Mouse (Mus musculus) midbrain, embryonic 11.5 days (tissue): ENCODE measurements around the gene Dek. TPM values are rescaled to one million over a fixed set of nuclear protein-coding genes. Genes with fewer than 3 reads are reported as not detected.

Experiments
- ATAC-seq: fragments of 200-750 bp; cut with Nextera tagmentation; 2 replicates; pipeline ENCODE4 v1.8.0; 2017; ENCODE audit warnings: moderate TSS enrichment, moderate library complexity; ENCODE audit not compliant: low FRiP score
- DNase-seq: peaks from one replicate; pipeline ENCODE4 v3.0.0; 2015; ENCODE audit warnings: low spot score; ENCODE audit errors: missing footprints
- H3K27ac ChIP-seq: fragments of 300-500 bp; sonication (generic); 2 replicates; pipeline ENCODE4 v1.5.1; 2014; ENCODE audit warnings: low read depth, low read length
- H3K27me3 ChIP-seq: fragments of 300-500 bp; sonication (generic); 2 replicates; pipeline ENCODE4 v1.6.1; 2014; ENCODE audit warnings: mild to moderate bottlenecking, low read length, moderate library complexity, mixed read lengths; ENCODE audit not compliant: control insufficient read depth, insufficient read depth
- H3K36me3 ChIP-seq: fragments of 300-500 bp; sonication (generic); 2 replicates; pipeline ENCODE4 v1.6.1; 2014; ENCODE audit warnings: mild to moderate bottlenecking, low read length, moderate library complexity, mixed read lengths; ENCODE audit not compliant: control insufficient read depth, insufficient read depth
- H3K4me1 ChIP-seq: fragments of 300-500 bp; sonication (generic); 2 replicates; pipeline ENCODE4 v1.6.1; 2014; ENCODE audit warnings: low read length; ENCODE audit not compliant: control insufficient read depth, insufficient read depth
- H3K4me2 ChIP-seq: fragments of 300-500 bp; sonication (generic); 2 replicates; pipeline ENCODE4 v1.6.1; 2014; ENCODE audit warnings: mild to moderate bottlenecking, moderate library complexity
- H3K4me3 ChIP-seq: fragments of 300-500 bp; sonication (generic); 2 replicates; pipeline ENCODE4 v1.5.1; 2014; ENCODE audit warnings: low read depth, low read length
- H3K9ac ChIP-seq: fragments of 300-500 bp; sonication (generic); 2 replicates; pipeline ENCODE4 v1.6.1; 2014; ENCODE audit warnings: low read length
- H3K9me3 ChIP-seq: fragments of 300-500 bp; sonication (generic); 2 replicates; pipeline ENCODE4 v1.6.1; 2016; ENCODE audit warnings: low read length; ENCODE audit not compliant: control insufficient read depth
- WGBS: fragments of 180-500 bp; shearing (Covaris S2); extraction: QIAGEN DNeasy Blood & Tissue Kit; methylation state at CpG from one replicate; pipeline ENCODE4 v1.1.7; 2014; 5-methylcytosine and 5-hydroxymethylcytosine counted together
- polyA plus RNA-seq: library from polyadenylated mRNA; unstranded; fragments of >200 nt; fragmentation: Nextera tagmentation; extraction: Ambion mirVana; gene quantifications from 2 replicates; pipeline ENCODE4 v1.2.1, GENCODE M21; 2014

The Dek gene
- polyA plus RNA-seq, 1 experiment from 2014 or later: 409 TPM

DNA sequence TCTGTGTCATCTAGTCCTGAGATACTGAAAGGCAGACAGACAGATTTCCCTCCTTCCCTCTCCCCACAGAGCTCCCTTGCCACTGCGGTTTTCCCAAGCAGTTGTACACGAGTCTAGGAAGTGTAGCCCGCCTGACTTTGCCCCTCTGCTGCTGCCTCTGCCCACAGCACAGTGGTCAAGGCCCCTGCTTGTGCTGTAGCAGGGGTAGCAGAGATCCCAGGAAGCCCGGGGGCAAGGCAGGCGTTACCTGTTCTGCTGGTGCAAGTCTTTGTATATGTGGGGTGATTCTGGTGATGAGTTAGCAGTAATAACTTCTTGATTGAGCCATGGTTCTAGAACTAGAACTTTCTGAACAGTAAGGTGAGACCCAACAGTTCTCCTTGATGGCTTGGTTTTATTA lies 29.8 kb downstream of the Dek start:
- no peak for DNase-seq
- ATAC-seq: no peak
- no peaks in the 10 kb centered on the region for H3K4me1 ChIP-seq

DNA sequence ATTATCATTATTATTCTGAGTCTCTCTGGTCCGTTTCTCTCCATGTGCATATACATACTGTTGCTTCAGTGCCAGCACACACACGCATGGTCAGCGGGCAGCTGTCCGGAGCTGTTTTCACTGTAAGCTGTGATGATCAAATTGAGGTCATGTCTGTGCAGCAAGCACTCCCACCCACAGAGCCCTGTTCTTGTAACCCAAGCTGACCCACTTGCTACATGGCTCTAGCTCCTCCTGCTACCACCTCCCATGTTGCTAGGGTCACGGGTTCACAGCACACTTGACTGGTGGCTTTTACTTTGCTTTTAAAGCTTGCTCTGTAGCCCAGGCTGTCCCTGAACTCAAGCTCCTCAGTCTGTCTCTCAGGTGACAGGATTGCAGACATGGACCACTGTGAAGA lies 33.5 kb downstream of the Dek start:
- Histone ChIP-seq H3K27ac (no peak overlapping the region), H3K9ac (no peak overlapping the region), H3K4me2 (no peak overlapping the region), H3K4me3 (no peak overlapping the region), H3K9me3 (no peaks in the 10 kb centered on the region), H3K27me3 (no peaks in the 10 kb centered on the region), H3K36me3 (no peaks in the 10 kb centered on the region), H3K4me1 (no peaks in the 10 kb centered on the region)
- WGBS: 90% methylated on average over 5 of the region's 5 CpGs
- ATAC-seq (no peak), DNase-seq (no peak)

More for the DNA sequence above, 29.8 kb downstream of the Dek start:
- peaks cover 3% of the 10 kb centered on the region for H3K36me3 ChIP-seq
- H3K9me3 ChIP-seq: no peaks in the 10 kb centered on the region
- WGBS: 90% methylated on average over 5 of the region's 5 CpGs
- H3K4me2 ChIP-seq: no peak overlapping the region
- H3K4me3 ChIP-seq: no peak overlapping the region
- H3K27ac ChIP-seq: no peak overlapping the region
- no peaks in the 10 kb centered on the region for H3K27me3 ChIP-seq
- no peak overlapping the region for H3K9ac ChIP-seq

DNA sequence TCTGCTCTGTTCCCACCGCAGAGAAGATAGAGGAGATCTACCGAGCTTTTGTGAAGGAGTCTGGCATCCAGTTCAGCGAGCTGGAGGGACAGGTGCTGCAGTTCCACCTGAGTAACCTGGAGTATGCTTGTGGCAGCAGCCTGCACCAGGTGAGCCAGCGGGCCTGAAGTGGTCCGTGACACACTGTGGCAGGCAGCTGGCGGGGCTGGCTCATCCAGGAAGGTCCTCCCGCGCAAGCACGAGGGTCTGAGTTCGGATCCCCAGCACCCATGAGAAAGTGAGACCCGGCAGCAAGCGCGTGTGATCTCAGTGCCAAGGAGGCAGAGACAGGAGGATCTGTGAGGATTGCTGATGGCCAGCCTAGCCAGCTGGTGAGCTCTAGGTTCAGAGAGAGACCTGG lies 34.1 kb downstream of the Dek start:
- H3K9me3 ChIP-seq: no peaks in the 10 kb centered on the region
- no peaks in the 10 kb centered on the region for H3K27me3 ChIP-seq
- H3K4me3 ChIP-seq: no peak overlapping the region
- DNase-seq (no peak), ATAC-seq (no peak)
- H3K4me2 ChIP-seq: no peak overlapping the region
- no peaks in the 10 kb centered on the region for H3K4me1 ChIP-seq
- WGBS: 97% methylated on average over 13 of the region's 13 CpGs
- H3K36me3 ChIP-seq: no peaks in the 10 kb centered on the region
- H3K27ac ChIP-seq: no peak overlapping the region
- no peak overlapping the region for H3K9ac ChIP-seq

DNA sequence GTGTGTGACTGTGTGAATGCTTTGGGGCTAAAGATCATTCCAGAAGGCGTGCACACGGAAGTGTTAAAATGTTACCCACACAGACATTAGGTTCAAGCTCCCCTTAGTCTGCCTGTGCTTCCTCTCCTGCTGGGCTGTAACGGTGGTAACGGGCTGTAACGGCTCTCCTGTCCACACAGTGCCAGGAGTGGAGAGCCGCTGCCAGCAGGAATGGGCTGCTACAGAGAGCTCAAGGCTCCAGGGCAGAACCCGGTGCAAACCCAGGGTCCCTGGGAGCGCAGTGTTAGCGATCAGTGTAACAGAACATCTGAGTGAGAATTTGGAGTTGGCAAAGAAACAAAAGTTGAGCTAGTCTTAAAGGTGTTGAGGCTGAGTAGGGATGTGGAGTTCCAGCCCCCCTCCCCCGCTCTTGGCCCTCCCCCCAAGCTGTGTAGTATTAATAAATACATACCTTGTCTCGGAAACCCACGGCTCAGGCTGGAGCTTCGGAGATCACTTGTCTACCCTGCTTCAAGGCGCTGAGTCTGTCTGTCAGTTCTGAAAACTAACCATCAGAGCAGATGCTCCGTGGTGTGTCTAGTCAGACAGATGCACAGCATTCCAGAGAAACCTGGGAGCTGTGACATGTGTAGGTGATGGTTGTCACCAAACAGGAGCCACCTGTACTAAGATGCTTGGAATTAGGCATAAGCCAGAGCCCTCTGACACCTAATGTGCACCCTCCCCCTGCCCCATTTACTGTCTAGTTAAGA lies 35.5 kb downstream of the Dek start:
- Histone ChIP-seq H3K36me3 (no peaks in the 10 kb centered on the region), H3K4me1 (no peaks in the 10 kb centered on the region), H3K4me2 (no peak overlapping the region), H3K27ac (no peak overlapping the region), H3K27me3 (no peaks in the 10 kb centered on the region), H3K9ac (no peak overlapping the region), H3K9me3 (no peaks in the 10 kb centered on the region), H3K4me3 (no peak overlapping the region)
- 92% methylated on average over 15 of the region's 15 CpGs for WGBS
- DNase-seq (no peak), ATAC-seq (no peak)

DNA sequence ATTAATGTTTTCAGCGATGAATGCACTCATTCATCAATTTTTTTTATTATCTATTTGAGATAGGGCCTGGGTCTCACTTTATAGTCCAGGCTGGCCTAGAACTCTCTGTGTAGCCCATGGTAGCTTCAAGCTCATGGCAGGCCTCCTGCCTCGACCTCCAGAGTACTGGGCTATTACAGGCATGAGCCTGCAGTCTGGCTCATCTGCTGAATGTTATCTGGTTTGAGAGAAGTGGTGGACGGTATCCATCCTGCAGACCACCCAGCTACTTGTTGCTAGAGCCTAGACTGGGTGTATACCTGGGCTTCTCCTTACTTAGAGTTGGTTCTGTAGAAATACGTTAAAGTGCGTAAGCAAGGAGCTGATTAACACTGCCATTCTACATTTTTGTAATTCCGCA lies 39.0 kb downstream of the Dek start:
- Histone ChIP-seq H3K4me2 (no peak overlapping the region), H3K4me3 (no peak overlapping the region), H3K9me3 (no peaks in the 10 kb centered on the region), H3K36me3 (no peaks in the 10 kb centered on the region; the same call in 1 of the 2 replicates), H3K27me3 (no peaks in the 10 kb centered on the region), H3K27ac (no peak overlapping the region), H3K4me1 (no peaks in the 10 kb centered on the region), H3K9ac (no peak overlapping the region)
- no peak for ATAC-seq
- DNase-seq: no peak
- WGBS: 90% methylated on average over 6 of the region's 6 CpGs

DNA sequence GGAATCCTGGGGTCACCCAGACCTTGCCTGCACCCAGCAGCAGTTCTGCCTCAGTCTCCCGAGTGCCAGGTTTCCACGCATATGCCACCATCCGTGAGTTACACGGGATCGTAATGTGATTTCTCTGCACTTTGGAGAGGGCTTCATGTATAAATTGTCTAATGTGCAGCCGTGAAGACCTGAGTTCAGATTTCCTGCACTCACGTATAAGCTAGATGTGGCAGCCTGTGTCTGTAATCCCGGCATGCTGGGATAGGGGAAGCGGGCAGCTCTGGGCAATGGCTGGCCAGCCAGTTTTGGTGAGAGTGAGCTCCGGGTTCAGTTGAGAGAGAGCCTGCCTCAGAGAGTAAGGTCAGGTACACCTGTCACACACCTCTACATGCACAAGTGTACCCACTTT lies 39.5 kb downstream of the Dek start:
- Histone ChIP-seq H3K4me2 (no peak overlapping the region), H3K9ac (no peak overlapping the region), H3K27me3 (no peaks in the 10 kb centered on the region), H3K27ac (no peak overlapping the region), H3K4me3 (no peak overlapping the region), H3K4me1 (no peaks in the 10 kb centered on the region), H3K36me3 (no peaks in the 10 kb centered on the region; the same call in 1 of the 2 replicates), H3K9me3 (no peaks in the 10 kb centered on the region)
- no peak for ATAC-seq
- WGBS: 95% methylated on average over 10 of the region's 10 CpGs
- DNase-seq: no peak

DNA sequence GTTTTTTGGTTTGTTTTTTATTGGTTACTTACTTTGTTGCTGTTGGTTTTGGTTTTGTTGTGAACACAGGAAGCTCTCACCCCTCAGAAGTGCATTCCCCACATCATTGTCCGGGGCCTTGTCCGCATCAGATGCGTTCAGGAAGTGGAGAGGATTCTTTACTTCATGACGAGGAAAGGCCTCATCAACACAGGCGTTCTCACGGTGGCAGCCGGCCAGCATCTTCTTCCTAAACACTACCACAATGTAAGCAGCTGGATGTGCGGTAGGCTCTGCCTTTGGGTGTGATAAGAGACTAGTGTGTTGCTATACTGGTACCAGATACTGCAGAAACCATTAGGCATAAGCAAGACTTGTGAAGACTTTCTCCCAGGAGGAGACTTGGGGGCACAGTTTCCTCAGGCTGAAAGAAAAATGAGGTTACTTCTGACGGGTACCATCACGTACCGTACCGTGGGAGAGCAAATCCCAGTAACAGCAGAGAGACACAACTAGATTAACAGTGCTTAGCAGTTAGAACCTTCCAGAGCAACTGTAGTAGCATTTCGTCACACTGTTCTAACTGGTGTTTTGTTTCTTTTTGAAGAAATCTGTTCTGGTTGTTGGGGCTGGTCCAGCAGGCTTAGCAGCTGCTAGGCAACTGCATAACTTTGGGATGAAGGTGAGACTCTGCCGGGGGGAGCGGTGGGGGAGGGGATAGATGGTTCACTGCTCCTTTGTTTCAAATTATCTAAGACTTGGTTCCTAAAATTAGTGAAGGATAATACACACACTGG lies 41.8 kb downstream of the Dek start:
- H3K4me2 ChIP-seq: no peak overlapping the region
- no peak overlapping the region for H3K27ac ChIP-seq
- no peaks in the 10 kb centered on the region for H3K9me3 ChIP-seq
- WGBS: 91% methylated on average over 15 of the region's 15 CpGs
- DNase-seq: no peak
- no peak overlapping the region for H3K9ac ChIP-seq
- ATAC-seq: no peak
- H3K36me3 ChIP-seq: peaks cover 4% of the 10 kb centered on the region; the same call in 1 of the 2 replicates
- H3K4me1 ChIP-seq: no peaks in the 10 kb centered on the region
- H3K27me3 ChIP-seq: no peaks in the 10 kb centered on the region
- no peak overlapping the region for H3K4me3 ChIP-seq

DNA sequence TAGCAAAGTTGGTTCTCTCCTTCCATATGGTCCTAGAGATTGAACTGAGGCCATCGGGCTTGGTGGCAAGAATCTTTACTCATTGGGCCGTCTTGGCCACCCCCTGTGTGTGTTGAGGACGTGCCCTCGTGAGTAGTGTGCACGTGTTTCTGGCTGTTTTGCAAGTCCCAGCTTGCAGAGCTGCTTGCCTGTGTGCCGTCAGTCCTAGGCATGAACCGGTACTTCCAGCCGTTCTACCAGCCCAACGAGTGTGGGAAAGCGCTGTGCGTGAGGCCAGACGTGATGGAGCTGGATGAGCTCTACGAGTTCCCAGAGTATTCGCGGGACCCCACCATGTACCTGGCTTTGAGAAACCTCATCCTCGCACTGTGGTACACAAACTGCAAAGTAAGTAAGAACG lies 43.2 kb downstream of the Dek start:
- H3K4me1 ChIP-seq: no peaks in the 10 kb centered on the region
- H3K36me3 ChIP-seq: peaks cover 4% of the 10 kb centered on the region; the same call in 1 of the 2 replicates
- 96% methylated on average over 17 of the region's 17 CpGs for WGBS
- H3K27ac ChIP-seq: no peak overlapping the region
- ATAC-seq (no peak), DNase-seq (no peak)
- no peaks in the 10 kb centered on the region for H3K9me3 ChIP-seq
- H3K4me3 ChIP-seq: no peak overlapping the region
- no peaks in the 10 kb centered on the region for H3K27me3 ChIP-seq
- H3K9ac ChIP-seq: no peak overlapping the region
- no peak overlapping the region for H3K4me2 ChIP-seq

DNA sequence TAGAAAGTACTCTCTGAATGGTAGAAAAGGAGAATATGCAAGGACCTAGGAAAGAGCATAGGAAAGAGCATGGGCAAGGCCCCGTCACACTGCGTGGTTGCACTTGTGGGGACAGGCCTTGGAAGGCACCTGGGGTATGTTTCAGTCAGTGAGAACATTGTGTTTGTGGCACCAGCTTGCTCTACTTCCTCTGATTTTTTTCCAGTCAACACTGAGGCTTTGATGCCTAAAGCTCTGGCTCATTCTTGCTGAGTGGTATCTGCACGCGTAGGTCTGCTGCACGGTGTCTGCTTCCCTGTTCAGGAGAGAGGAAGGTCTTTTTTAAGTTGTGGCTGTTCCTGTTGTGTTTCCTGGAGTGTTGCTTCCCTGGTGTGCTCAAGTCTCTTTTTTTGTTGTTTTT lies 49.2 kb downstream of the Dek start:
- Histone ChIP-seq H3K4me3 (no peak overlapping the region), H3K27ac (no peak overlapping the region), H3K27me3 (no peaks in the 10 kb centered on the region), H3K36me3 (peaks cover 6% of the 10 kb centered on the region; the same call in 1 of the 2 replicates), H3K9ac (no peak overlapping the region), H3K9me3 (no peaks in the 10 kb centered on the region), H3K4me2 (no peak overlapping the region), H3K4me1 (peaks cover 2% of the 10 kb centered on the region; the same call in 1 of the 2 replicates)
- WGBS: 94% methylated on average over 5 of the region's 5 CpGs
- DNase-seq: no peak
- no peak for ATAC-seq
